Mouse (Mus musculus): ENCODE results near the gene Dand5. TPM values are rescaled to one million over a fixed set of nuclear protein-coding genes. Genes with fewer than 3 reads are reported as not detected.

Dand5 gene
- polyA plus RNA-seq, 1 experiment from 2014 or later, result 2.5 TPM

GRCm38 (mm10) chr8:84792429-84792947 is 30.1 kb downstream of the Dand5 start:
- Histone ChIP-seq H3K9ac (replicated peaks) (no peak overlapping the region), H3K36me3 (replicated peaks; ENCODE audit: insufficient read depth, low read length) (no peaks in the 10 kb centered on the region), H3K9me3 (ENCODE audit: low read length) (no peaks in the 10 kb centered on the region), H3K4me2 (ENCODE audit: low read depth, low read length) (no peak overlapping the region), H3K4me1 (ENCODE audit: insufficient read depth) (peaks cover 4% of the 10 kb centered on the region; the same call in 1 of the 2 replicates), H3K27ac (ENCODE audit: low read depth) (no peak overlapping the region), H3K4me3 (ENCODE audit: low read depth, low read length) (no peak overlapping the region), H3K27me3 (ENCODE audit: insufficient read depth, low read length) (peaks cover 9% of the 10 kb centered on the region)
- WGBS (ENCODE audit: insufficient replicate concordance), result 81% methylated on average over 12 of the region's 12 CpGs
- ATAC-seq, result peak; percentile 58; the same call in 1 of the 2 replicates
- DNase-seq, result no peak
- TF ChIP-seq CTCF (IDR thresholded peaks at IDR 0.05; ENCODE audit: low read depth) (no peak), EP300 (IDR thresholded peaks at IDR 0.05; ENCODE audit: low read depth) (no peak)

- WGBS (ENCODE audit: insufficient replicate concordance), result 63% methylated on average over 2 of the region's 2 CpGs
- peaks cover 29% of the 10 kb centered on the region for H3K27me3 ChIP-seq (ENCODE audit: insufficient read depth, low read length)
- H3K4me1 ChIP-seq (ENCODE audit: insufficient read depth), result peaks cover 6% of the 10 kb centered on the region; the same call in 1 of the 2 replicates
- no peak for TF ChIP-seq CTCF (IDR thresholded peaks at IDR 0.05; ENCODE audit: low read depth)
- no peaks in the 10 kb centered on the region for H3K9me3 ChIP-seq (ENCODE audit: low read length)
- H3K4me3 ChIP-seq (ENCODE audit: low read depth, low read length), result no peak overlapping the region
- no peak overlapping the region for H3K27ac ChIP-seq (ENCODE audit: low read depth)
- no peak for DNase-seq
- no peak for ATAC-seq
- H3K9ac ChIP-seq (replicated peaks), result no peak overlapping the region; the same call in 1 of the 2 replicates
- no peak overlapping the region for H3K4me2 ChIP-seq (ENCODE audit: low read depth, low read length)
- H3K36me3 ChIP-seq (replicated peaks; ENCODE audit: insufficient read depth, low read length), result no peaks in the 10 kb centered on the region
These were observed 32.1 kb downstream of the Dand5 start for GRCm38 (mm10) chr8:84790537-84790936.

- ATAC-seq (no peak), DNase-seq (no peak)
- H3K9ac ChIP-seq (replicated peaks), result no peak overlapping the region
- no peak overlapping the region for H3K4me3 ChIP-seq (ENCODE audit: low read depth, low read length)
- 79% methylated on average over 9 of the region's 9 CpGs for WGBS (ENCODE audit: insufficient replicate concordance)
- H3K4me2 ChIP-seq (ENCODE audit: low read depth, low read length), result no peak overlapping the region
- peaks cover 6% of the 10 kb centered on the region; the same call in 1 of the 2 replicates for H3K4me1 ChIP-seq (ENCODE audit: insufficient read depth)
- H3K27ac ChIP-seq (ENCODE audit: low read depth), result no peak overlapping the region
- H3K9me3 ChIP-seq (ENCODE audit: low read length), result no peaks in the 10 kb centered on the region
- TF ChIP-seq CTCF (IDR thresholded peaks at IDR 0.05; ENCODE audit: low read depth), result no peak
- TF ChIP-seq EP300 (IDR thresholded peaks at IDR 0.05; ENCODE audit: low read depth), result no peak
- H3K27me3 ChIP-seq (ENCODE audit: insufficient read depth, low read length), result peaks cover 34% of the 10 kb centered on the region
- H3K36me3 ChIP-seq (replicated peaks; ENCODE audit: insufficient read depth, low read length), result no peaks in the 10 kb centered on the region
These were observed 32.7 kb downstream of the Dand5 start for GRCm38 (mm10) chr8:84789855-84790486.

GRCm38 (mm10) chr8:84789345-84789744 is 33.3 kb downstream of the Dand5 start:
- H3K4me1 ChIP-seq (ENCODE audit: insufficient read depth), result peaks cover 6% of the 10 kb centered on the region; the same call in 1 of the 2 replicates
- TF ChIP-seq EP300 (IDR thresholded peaks at IDR 0.05; ENCODE audit: low read depth) (no peak), CTCF (IDR thresholded peaks at IDR 0.05; ENCODE audit: low read depth) (no peak)

GRCm38 (mm10) chr8:84788896-84789295 is 33.7 kb downstream of the Dand5 start:
- TF ChIP-seq EP300 (IDR thresholded peaks at IDR 0.05; ENCODE audit: low read depth) (no peak), CTCF (IDR thresholded peaks at IDR 0.05; ENCODE audit: low read depth) (no peak)
- Histone ChIP-seq H3K27ac (ENCODE audit: low read depth) (no peak overlapping the region), H3K36me3 (replicated peaks; ENCODE audit: insufficient read depth, low read length) (no peaks in the 10 kb centered on the region), H3K4me1 (ENCODE audit: insufficient read depth) (peaks cover 6% of the 10 kb centered on the region; the same call in 1 of the 2 replicates), H3K9ac (replicated peaks) (no peak overlapping the region), H3K4me2 (ENCODE audit: low read depth, low read length) (no peak overlapping the region), H3K9me3 (ENCODE audit: low read length) (no peaks in the 10 kb centered on the region), H3K4me3 (ENCODE audit: low read depth, low read length) (no peak overlapping the region), H3K27me3 (ENCODE audit: insufficient read depth, low read length) (peaks cover 45% of the 10 kb centered on the region)
- DNase-seq (no peak), ATAC-seq (no peak)
- WGBS (ENCODE audit: insufficient replicate concordance), result 60% methylated on average over 11 of the region's 11 CpGs

More at GRCm38 (mm10) chr8:84789345-84789744, 33.3 kb downstream of the Dand5 start:
- Histone ChIP-seq H3K36me3 (replicated peaks; ENCODE audit: insufficient read depth, low read length) (no peaks in the 10 kb centered on the region), H3K9me3 (ENCODE audit: low read length) (no peaks in the 10 kb centered on the region), H3K27ac (ENCODE audit: low read depth) (no peak overlapping the region), H3K4me2 (ENCODE audit: low read depth, low read length) (no peak overlapping the region), H3K9ac (replicated peaks) (no peak overlapping the region), H3K4me3 (ENCODE audit: low read depth, low read length) (no peak overlapping the region), H3K27me3 (ENCODE audit: insufficient read depth, low read length) (peaks cover 41% of the 10 kb centered on the region)
- 70% methylated on average over 5 of the region's 5 CpGs for WGBS (ENCODE audit: insufficient replicate concordance)
- ATAC-seq (no peak), DNase-seq (no peak)

- Histone ChIP-seq H3K27me3 (ENCODE audit: insufficient read depth, low read length) (peaks cover 57% of the 10 kb centered on the region), H3K4me1 (ENCODE audit: insufficient read depth) (peaks cover 6% of the 10 kb centered on the region; the same call in 1 of the 2 replicates), H3K4me2 (ENCODE audit: low read depth, low read length) (no peak overlapping the region), H3K4me3 (ENCODE audit: low read depth, low read length) (no peak overlapping the region), H3K36me3 (replicated peaks; ENCODE audit: insufficient read depth, low read length) (no peaks in the 10 kb centered on the region), H3K9ac (replicated peaks) (no peak overlapping the region), H3K9me3 (ENCODE audit: low read length) (no peaks in the 10 kb centered on the region), H3K27ac (ENCODE audit: low read depth) (no peak overlapping the region)
- ATAC-seq (no peak), DNase-seq (no peak)
- WGBS (ENCODE audit: insufficient replicate concordance), result 59% methylated on average over 14 of the region's 14 CpGs
- TF ChIP-seq EP300 (IDR thresholded peaks at IDR 0.05; ENCODE audit: low read depth) (no peak), CTCF (IDR thresholded peaks at IDR 0.05; ENCODE audit: low read depth) (no peak)
These were observed 34.9 kb downstream of the Dand5 start for GRCm38 (mm10) chr8:84787523-84788302.
